ENCODE assay signal across 23 mouse cellular contexts in genomic region chr13:33952075-33952449, GRCm38 (mm10). TPM values are rescaled to one million over a fixed set of nuclear protein-coding genes. Genes with fewer than 3 reads are reported as not detected.
DNase-seq lines count a peak whose midpoint lies in the region; TF ChIP-seq lines count a peak whose summit lies in the region.
"Had no signal": no experiment of that assay in that cellular context is flagged by ENCODE, and none has a peak within 500 bp of the region (broad histone marks: within the 10 kb centered on the region; RNA-seq: fewer than 3 reads in every experiment).

No protein-coding gene starts in this region.

- peaks cover 11% of the 10 kb centered on the region for H3K4me1 ChIP-seq in embryonic fibroblast, embryonic 13.5 days (ENCODE audit: control insufficient read depth, insufficient read depth, low read length)
- peaks cover 9% of the 10 kb centered on the region for H3K4me1 ChIP-seq in small intestine, adult 2 months (ENCODE audit: control insufficient read depth, insufficient read depth, insufficient read length, low read length)
- H3K4me1 ChIP-seq: intestine, embryonic 15.5 days; liver, embryonic 12.5 days; midbrain, embryonic 12.5 days had no signal

- TF ChIP-seq POLR2A in embryonic fibroblast, embryonic 13.5 days (IDR thresholded peaks at IDR 0.05; ENCODE audit: low read depth, low read length) = no peak
- no peak for TF ChIP-seq POLR2A in small intestine, adult 2 months (IDR thresholded peaks at IDR 0.05; ENCODE audit: low read depth, low read length)

- 30% methylated on average over 1 of the region's 1 CpGs for WGBS in small intestine, adult 2 months

- peak overlapping the region; percentile 73 for H3K27ac ChIP-seq in embryonic fibroblast, embryonic 13.5 days (ENCODE audit: insufficient read depth, low read length)
- peak overlapping the region; percentile 88; the same call in 1 of the 2 replicates for H3K27ac ChIP-seq in small intestine, adult 2 months (ENCODE audit: insufficient read depth, low read depth, low read length)
- H3K27ac ChIP-seq: hindbrain, embryonic 14.5 days; intestine, embryonic 15.5 days; liver, embryonic 12.5 days; midbrain, embryonic 12.5 days had no signal

- H3K36me3 ChIP-seq in small intestine, adult 2 months (ENCODE audit: control insufficient read depth, insufficient read depth, low read length) = no peaks in the 10 kb centered on the region
- H3K36me3 ChIP-seq: G1E; intestine, embryonic 15.5 days; liver, embryonic 12.5 days; midbrain, embryonic 12.5 days had no signal

- no peak for TF ChIP-seq CTCF in embryonic fibroblast, embryonic 13.5 days (IDR thresholded peaks at IDR 0.05; ENCODE audit: borderline replicate concordance, insufficient read depth, low read length)
- TF ChIP-seq CTCF in small intestine, adult 2 months (IDR thresholded peaks at IDR 0.05; ENCODE audit: extremely low read depth, insufficient read length, insufficient replicate concordance, low read depth, low read length) = no peak

- DNase-seq in gastrocnemius, adult 18-20 months (ENCODE audit: low spot score) = peak; percentile 53
- no peak for DNase-seq in gastrocnemius, postnatal 10 days
- peak; percentile 24 for DNase-seq in lung, postnatal 25 days (ENCODE audit: low spot score)
- no peak for DNase-seq in lung, postnatal 10 days
- no peak for DNase-seq in cerebellum, postnatal 4 days (ENCODE audit: low spot score in 2 of 2)
- no peak for DNase-seq in urinary bladder, postnatal 14 days (ENCODE audit: low spot score)
- DNase-seq: cerebellum, adult 11 months; cerebellum, postnatal 14 days; heart, postnatal 10 days; kidney, postnatal 14 days; retina, postnatal 1 day; spleen, adult 18-20 months had no signal

- no peak overlapping the region for H3K4me3 ChIP-seq in embryonic fibroblast, embryonic 13.5 days (ENCODE audit: insufficient read depth, low read length)
- H3K4me3 ChIP-seq in small intestine, adult 2 months (ENCODE audit: low read depth, low read length) = no peak overlapping the region
- H3K4me3 ChIP-seq: intestine, embryonic 15.5 days; liver, embryonic 12.5 days; midbrain, embryonic 12.5 days had no signal

- no peaks in the 10 kb centered on the region for H3K27me3 ChIP-seq in small intestine, adult 2 months (ENCODE audit: control insufficient read depth, insufficient read depth, low read length)
- H3K27me3 ChIP-seq: intestine, embryonic 15.5 days; liver, embryonic 12.5 days; midbrain, embryonic 12.5 days had no signal

RNA-seq across cellular contexts. Expression of gene Nqo2, which starts 12.4 kb away (rescaled TPM):
- total RNA-seq in gastrocnemius, adult 18-20 months (2021) = 10 to 100 TPM; 13.2 to 17.2 TPM
- 10 to 100 TPM; 13.6 to 16.8 TPM for total RNA-seq in gastrocnemius, postnatal 10 days (2021)
- 20.9 and 22.2 TPM in 2 replicates for polyA plus RNA-seq in embryonic fibroblast, embryonic 13.5 days (2011; ENCODE audit: insufficient read length, low read depth, missing spikeins)
- polyA plus RNA-seq in small intestine, adult 2 months (2012; rRNA removed) = 2.4 and 3.3 TPM in 2 replicates

RNA-seq across cellular contexts. Expression of gene Serpinb6c, which starts 46.6 kb away (rescaled TPM):
- total RNA-seq in gastrocnemius, adult 18-20 months (2021) = under 1 TPM in 1 of 2 experiments, not detected in 1; 0.52 TPM
- total RNA-seq in gastrocnemius, postnatal 10 days (2021) = under 1 TPM; 0.31 to 0.45 TPM
- 0.53 TPM in 1 of 2 replicates, not detected in the other for polyA plus RNA-seq in embryonic fibroblast, embryonic 13.5 days (2011; ENCODE audit: insufficient read length, low read depth, missing spikeins)
- not detected in 2 replicates for polyA plus RNA-seq in small intestine, adult 2 months (2012; rRNA removed)
- total RNA-seq: G1E; heart, adult 8-10 months; neutrophil, adult 5-6 weeks had no signal
- polyA plus RNA-seq: G1E; intestine, embryonic 15.5 days; liver, embryonic 12.5 days; lung, embryonic 16.5 days; midbrain, embryonic 12.5 days; stomach, embryonic 14.5 days had no signal

RNA-seq across cellular contexts. Expression of gene Ripk1, which starts 50.1 kb away (rescaled TPM):
- total RNA-seq in gastrocnemius, adult 18-20 months (2021) = 1 to 10 TPM; 2.7 to 3.2 TPM
- total RNA-seq in gastrocnemius, postnatal 10 days (2021) = 10 to 100 TPM in 1 of 2 experiments, 1 to 10 TPM in 1; 8.5 to 11.2 TPM
- polyA plus RNA-seq in embryonic fibroblast, embryonic 13.5 days (2011; ENCODE audit: insufficient read length, low read depth, missing spikeins) = 41.2 and 43.4 TPM in 2 replicates
- 10.2 and 18.8 TPM in 2 replicates for polyA plus RNA-seq in small intestine, adult 2 months (2012; rRNA removed)

RNA-seq across cellular contexts. Expression of gene Serpinb6a, which starts 50.5 kb away (rescaled TPM):
- total RNA-seq in gastrocnemius, adult 18-20 months (2021) = 100 to 1,000 TPM; 167 to 256 TPM
- 10 to 100 TPM; 68.8 to 77.6 TPM for total RNA-seq in gastrocnemius, postnatal 10 days (2021)
- 299 and 405 TPM in 2 replicates for polyA plus RNA-seq in embryonic fibroblast, embryonic 13.5 days (2011; ENCODE audit: insufficient read length, low read depth, missing spikeins)
- polyA plus RNA-seq in small intestine, adult 2 months (2012; rRNA removed) = 61.1 and 214 TPM in 2 replicates

Comparison
In these comparisons a context has a peak if more than half of its experiments do, and no peak if none do; other contexts are left out.
1. DNase-seq: peak in gastrocnemius, adult 18-20 months (single experiment) and lung, postnatal 25 days (single experiment); none in gastrocnemius, postnatal 10 days (single experiment), lung, postnatal 10 days (single experiment), cerebellum, postnatal 4 days (0 of 2) and urinary bladder, postnatal 14 days (single experiment).